Mouse (Mus musculus) hindbrain, embryonic 16.5 days (tissue): ENCODE data around the gene Arl11. TPM values are rescaled to one million over a fixed set of nuclear protein-coding genes. Genes with fewer than 3 reads are reported as not detected.
"Not testable (repeated sequence)": the region's sequence is repeated elsewhere in the genome, so short reads cannot be mapped to it uniquely, and the experiment has no call there.

Experiments used
- ATAC-seq: fragments of 200-750 bp; cut with Nextera tagmentation; 2 replicates; pipeline ENCODE4 v1.8.0; 2017; ENCODE audit warnings: moderate TSS enrichment, moderate library complexity
- H3K27ac ChIP-seq: fragments of 300-500 bp; sonication (generic); 2 replicates; pipeline ENCODE4 v1.5.1; 2014; ENCODE audit warnings: low read depth, mild to moderate bottlenecking, control low read depth, low read length, moderate library complexity
- H3K27me3 ChIP-seq: fragments of 300-500 bp; sonication (generic); replicated peaks from 2 replicates; pipeline ENCODE4 v1.6.1; 2014; ENCODE audit warnings: low read length; ENCODE audit not compliant: control insufficient read depth, insufficient read depth
- H3K36me3 ChIP-seq: fragments of 300-500 bp; sonication (generic); 2 replicates; pipeline ENCODE4 v1.6.1; 2014; ENCODE audit warnings: mild to moderate bottlenecking, low read length, moderate library complexity, mixed read lengths; ENCODE audit not compliant: control insufficient read depth, insufficient read depth
- H3K4me1 ChIP-seq: fragments of 300-500 bp; sonication (generic); 2 replicates; pipeline ENCODE4 v1.6.1; 2014; ENCODE audit warnings: low read depth, low read length; ENCODE audit not compliant: control insufficient read depth, insufficient read depth
- H3K4me2 ChIP-seq: fragments of 300-500 bp; sonication (generic); 2 replicates; pipeline ENCODE4 v1.6.1; 2014; ENCODE audit warnings: mild to moderate bottlenecking, low read length, control low read depth, moderate library complexity
- H3K4me3 ChIP-seq: fragments of 300-500 bp; sonication (generic); 2 replicates; pipeline ENCODE4 v1.5.1; 2014; ENCODE audit warnings: mild to moderate bottlenecking, low read length, control low read depth, moderate library complexity
- H3K9ac ChIP-seq: fragments of 300-500 bp; sonication (generic); 2 replicates; pipeline ENCODE4 v1.6.1; 2014; ENCODE audit warnings: low read depth, mild to moderate bottlenecking, control low read depth, low read length, moderate library complexity
- H3K9me3 ChIP-seq: fragments of 300-500 bp; sonication (generic); 2 replicates; pipeline ENCODE4 v1.6.1; 2014; ENCODE audit warnings: mild to moderate bottlenecking, low read length, moderate library complexity; ENCODE audit not compliant: control insufficient read depth
- WGBS: fragments of 180-500 bp; shearing (Covaris S2); extraction: QIAGEN DNeasy Blood & Tissue Kit; methylation state at CpG from one replicate; pipeline ENCODE4 v1.1.7; 2014; 5-methylcytosine and 5-hydroxymethylcytosine counted together
- polyA plus RNA-seq: library from polyadenylated mRNA; unstranded; fragments of >200 nt; fragmentation: Nextera tagmentation; extraction: Ambion mirVana; gene quantifications from 2 replicates; pipeline ENCODE4 v1.2.1, GENCODE M21; 2015

Gene Arl11
- polyA plus RNA-seq, 1 experiment from 2014 or later, result 0.38 TPM

DNA sequence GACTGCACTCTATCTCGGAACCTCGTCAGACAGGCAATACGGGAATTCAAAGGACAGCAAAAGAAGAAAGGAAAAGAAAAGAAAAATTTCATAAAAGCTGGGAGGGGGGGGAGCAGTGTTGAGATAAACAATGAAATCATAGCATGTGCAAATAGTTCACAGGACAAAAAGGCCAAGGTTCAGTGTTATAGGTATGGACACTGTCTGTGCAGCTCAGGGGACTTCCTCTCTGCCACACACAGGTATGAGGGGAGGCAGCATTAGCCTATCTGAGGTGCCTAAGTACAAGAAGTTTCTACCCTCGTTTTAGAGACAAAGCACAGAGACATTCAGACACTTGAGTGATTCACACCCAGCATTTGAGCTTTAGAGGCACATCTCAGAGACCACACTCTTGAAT lies 11.6 kb downstream of the Arl11 start:
- H3K9me3 ChIP-seq, result peaks cover 12% of the 10 kb centered on the region
- H3K27me3 ChIP-seq, result no peaks in the 10 kb centered on the region
- no peaks in the 10 kb centered on the region for H3K4me1 ChIP-seq
- H3K4me3 ChIP-seq, result no peak overlapping the region
- H3K36me3 ChIP-seq, result no peaks in the 10 kb centered on the region
- no peak overlapping the region for H3K27ac ChIP-seq
- H3K9ac ChIP-seq, result no peak overlapping the region
- 87% methylated on average over 4 of the region's 4 CpGs for WGBS
- no peak for ATAC-seq
- no peak overlapping the region for H3K4me2 ChIP-seq

GRCm38 (mm10) chr14:61322740-61323139 lies 13.2 kb downstream of the Arl11 start:
- Histone ChIP-seq H3K4me3 (no peak overlapping the region), H3K27me3 (no peaks in the 10 kb centered on the region), H3K27ac (no peak overlapping the region), H3K4me1 (peaks cover 4% of the 10 kb centered on the region; the same call in 1 of the 2 replicates), H3K36me3 (no peaks in the 10 kb centered on the region), H3K9ac (no peak overlapping the region), H3K9me3 (peaks cover 12% of the 10 kb centered on the region), H3K4me2 (no peak overlapping the region)
- WGBS, result 100% methylated on average over 1 of the region's 1 CpGs
- no peak for ATAC-seq

GRCm38 (mm10) chr14:61327007-61327406 lies 17.5 kb downstream of the Arl11 start:
- H3K4me3 ChIP-seq, H3K4me2 ChIP-seq, H3K27me3 ChIP-seq, H3K9ac ChIP-seq, ATAC-seq, H3K36me3 ChIP-seq, H3K27ac ChIP-seq: not testable (repeated sequence)
- WGBS, result 17% methylated on average over 6 of the region's 6 CpGs
- peaks cover 11% of the 10 kb centered on the region for H3K4me1 ChIP-seq
- H3K9me3 ChIP-seq, result peaks cover 12% of the 10 kb centered on the region

DNA sequence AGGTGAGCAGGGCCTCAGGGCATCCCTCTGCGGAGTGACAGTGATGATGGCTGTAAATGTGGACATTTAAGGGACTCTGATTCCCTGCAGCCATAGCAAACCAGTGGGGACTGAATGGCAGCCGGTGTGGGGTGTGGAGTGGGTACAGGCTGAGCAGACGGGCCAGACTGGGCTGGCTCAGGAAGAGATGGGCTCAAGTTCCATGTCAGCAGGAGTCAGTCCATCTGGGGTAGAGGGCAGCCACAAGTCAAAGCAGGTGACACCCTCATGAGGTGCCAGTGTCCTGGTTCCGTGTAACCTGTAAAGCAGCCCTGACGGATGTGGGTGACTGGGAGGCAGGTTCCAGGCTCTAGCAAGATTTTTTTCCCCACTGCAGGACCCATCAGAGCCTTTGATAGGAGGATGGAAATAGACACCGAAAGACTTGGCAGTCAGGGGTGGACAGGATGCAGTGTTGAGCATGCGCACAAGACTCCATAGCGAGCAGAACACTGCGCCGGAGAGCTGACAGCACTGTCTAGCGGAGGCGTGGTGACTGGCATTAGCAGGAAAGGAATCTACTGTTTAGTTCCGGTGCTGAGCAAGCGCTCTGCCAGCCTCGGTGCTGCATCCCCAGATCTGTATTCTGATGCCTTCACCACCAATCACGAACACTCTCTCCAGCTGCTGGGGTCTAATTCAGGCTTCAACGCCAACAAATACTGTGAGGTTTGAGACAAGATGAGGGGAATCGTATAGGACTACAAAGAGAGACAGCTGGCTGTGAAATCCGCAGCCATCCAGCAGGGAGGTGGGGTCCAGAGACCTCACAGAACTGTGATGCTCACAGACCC lies 18.3 kb downstream of the Arl11 start:
- peak; percentile 87 for ATAC-seq
- Histone ChIP-seq H3K27ac (peak overlapping the region; percentile 72), H3K4me3 (peak overlapping the region; percentile 30), H3K9ac (peak overlapping the region; percentile 58), H3K9me3 (peaks cover 6% of the 10 kb centered on the region), H3K36me3 (no peaks in the 10 kb centered on the region), H3K27me3 (no peaks in the 10 kb centered on the region), H3K4me2 (peak overlapping the region; percentile 57), H3K4me1 (peaks cover 11% of the 10 kb centered on the region)
- 25% methylated on average over 19 of the region's 19 CpGs for WGBS

DNA sequence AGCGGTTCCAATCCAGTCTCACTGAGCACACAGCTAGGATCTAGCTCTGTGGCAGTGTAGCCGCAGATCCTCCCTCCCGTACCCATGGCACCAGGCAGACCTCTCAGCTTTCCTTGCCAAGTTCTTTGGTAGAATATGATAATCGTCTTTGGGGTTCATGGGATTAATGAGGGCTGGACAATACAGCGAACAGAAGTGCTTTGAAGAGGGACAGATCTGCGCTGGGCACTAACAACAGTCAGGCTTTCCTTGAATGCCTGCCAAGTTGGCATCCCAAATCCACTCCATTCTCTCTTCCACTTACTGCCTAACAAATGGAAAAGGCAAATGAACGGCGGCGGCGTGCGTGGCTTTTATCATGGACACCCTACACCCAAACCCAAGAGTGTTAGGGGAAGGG lies 21.0 kb downstream of the Arl11 start:
- Histone ChIP-seq H3K4me1 (peaks cover 11% of the 10 kb centered on the region), H3K27me3 (no peaks in the 10 kb centered on the region), H3K4me2 (peak overlapping the region; percentile 35), H3K9me3 (no peaks in the 10 kb centered on the region), H3K27ac (peak overlapping the region; percentile 75), H3K36me3 (no peaks in the 10 kb centered on the region), H3K4me3 (no peak overlapping the region), H3K9ac (no peak overlapping the region)
- ATAC-seq, result peak; percentile 77
- 49% methylated on average over 11 of the region's 11 CpGs for WGBS

DNA sequence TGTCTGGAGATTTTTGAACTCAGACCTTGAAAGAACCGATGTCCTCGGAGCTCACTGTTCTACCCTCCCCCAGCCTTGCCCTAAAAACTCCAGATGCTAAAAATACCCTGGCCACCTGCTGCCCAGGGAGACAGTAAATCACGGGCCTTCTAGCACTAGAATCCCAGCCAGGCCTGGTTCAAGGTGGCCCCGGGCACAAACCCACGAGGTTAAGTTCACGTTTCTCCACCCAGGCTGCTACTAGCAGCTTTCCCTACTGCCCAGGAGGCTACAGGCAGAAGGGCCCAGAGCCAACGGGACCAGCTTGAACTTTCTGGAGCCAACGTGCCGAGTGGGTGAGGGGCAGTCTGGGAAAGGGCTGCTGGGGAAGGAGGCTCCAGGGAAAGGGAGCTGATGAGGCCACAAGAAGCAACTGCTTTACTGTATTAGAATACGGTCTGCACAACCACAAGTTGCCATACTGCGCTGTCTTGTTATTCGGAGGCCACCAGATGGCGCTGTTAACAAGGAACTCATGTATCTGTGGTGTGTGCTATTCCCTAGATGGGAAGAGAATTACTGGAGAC lies 21.5 kb downstream of the Arl11 start:
- peak; percentile 77 for ATAC-seq
- WGBS, result 19% methylated on average over 13 of the region's 13 CpGs
- no peaks in the 10 kb centered on the region for H3K36me3 ChIP-seq
- H3K9me3 ChIP-seq, result no peaks in the 10 kb centered on the region
- no peak overlapping the region for H3K4me3 ChIP-seq
- H3K9ac ChIP-seq, result peak overlapping the region; percentile 18; the same call in 1 of the 2 replicates
- H3K27me3 ChIP-seq, result no peaks in the 10 kb centered on the region
- peak overlapping the region; percentile 35 for H3K4me2 ChIP-seq
- H3K27ac ChIP-seq, result peak overlapping the region; percentile 75
- H3K4me1 ChIP-seq, result peaks cover 11% of the 10 kb centered on the region

DNA sequence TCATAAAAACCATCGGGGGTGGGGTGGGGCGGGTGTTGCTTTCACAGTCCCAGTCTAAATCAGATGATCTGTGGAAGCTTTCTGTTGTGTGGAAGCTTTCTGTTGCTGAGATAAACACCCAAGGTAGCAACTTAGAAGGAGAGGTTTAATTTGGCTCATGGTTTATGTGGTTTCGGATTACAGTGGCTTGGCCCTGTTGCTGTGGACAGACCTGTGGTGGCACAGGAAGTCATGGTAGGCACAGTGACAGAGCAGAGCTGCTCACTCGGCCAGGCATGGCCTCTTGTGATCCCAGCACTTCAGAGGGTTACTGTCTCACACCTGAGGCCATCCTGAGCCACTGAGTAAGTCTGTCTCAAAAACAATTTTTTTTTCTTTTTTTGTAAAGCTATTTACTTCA lies 29.8 kb downstream of the Arl11 start:
- Histone ChIP-seq H3K4me1 (no peaks in the 10 kb centered on the region), H3K4me2 (no peak overlapping the region), H3K9me3 (no peaks in the 10 kb centered on the region), H3K9ac (no peak overlapping the region), H3K36me3 (no peaks in the 10 kb centered on the region), H3K27me3 (no peaks in the 10 kb centered on the region), H3K27ac (no peak overlapping the region), H3K4me3 (no peak overlapping the region)
- WGBS, result 89% methylated on average over 4 of the region's 4 CpGs
- no peak for ATAC-seq

DNA sequence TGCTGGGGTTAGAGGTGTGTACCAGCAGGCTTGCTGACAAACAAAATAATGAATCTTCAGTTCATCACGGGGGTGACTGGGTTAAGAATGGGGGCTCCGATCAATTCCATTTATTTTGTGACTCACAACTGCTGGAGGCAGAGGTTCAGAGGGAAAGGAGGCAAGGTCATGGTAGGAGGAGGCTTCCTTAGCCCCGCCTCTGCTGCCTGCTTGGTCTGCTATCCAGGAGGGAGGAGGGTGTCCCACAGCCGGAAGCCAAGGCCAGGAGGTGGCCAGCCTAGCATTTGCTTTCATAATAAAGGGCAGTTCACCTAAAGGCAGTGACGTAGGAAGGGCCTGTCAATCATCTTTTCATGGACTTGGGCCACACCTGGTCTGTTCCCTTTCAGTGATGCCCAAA lies 35.0 kb downstream of the Arl11 start:
- Histone ChIP-seq H3K4me1 (no peaks in the 10 kb centered on the region), H3K36me3 (no peaks in the 10 kb centered on the region), H3K27ac (no peak overlapping the region), H3K9me3 (no peaks in the 10 kb centered on the region), H3K4me3 (no peak overlapping the region), H3K27me3 (no peaks in the 10 kb centered on the region), H3K4me2 (no peak overlapping the region), H3K9ac (no peak overlapping the region)
- 76% methylated on average over 5 of the region's 5 CpGs for WGBS
- ATAC-seq, result no peak

GRCm38 (mm10) chr14:61346827-61347698 lies 37.5 kb downstream of the Arl11 start:
- no peak overlapping the region for H3K9ac ChIP-seq
- no peak overlapping the region for H3K4me2 ChIP-seq
- WGBS, result 49% methylated on average over 10 of the region's 10 CpGs
- no peaks in the 10 kb centered on the region for H3K4me1 ChIP-seq
- H3K9me3 ChIP-seq, result no peaks in the 10 kb centered on the region
- no peaks in the 10 kb centered on the region for H3K36me3 ChIP-seq
- no peaks in the 10 kb centered on the region for H3K27me3 ChIP-seq
- no peak overlapping the region for H3K4me3 ChIP-seq
- H3K27ac ChIP-seq, result no peak overlapping the region
- peak; percentile 92 for ATAC-seq
